ENCODE assay signal across 14 mouse cellular contexts in the genomic region with DNA sequence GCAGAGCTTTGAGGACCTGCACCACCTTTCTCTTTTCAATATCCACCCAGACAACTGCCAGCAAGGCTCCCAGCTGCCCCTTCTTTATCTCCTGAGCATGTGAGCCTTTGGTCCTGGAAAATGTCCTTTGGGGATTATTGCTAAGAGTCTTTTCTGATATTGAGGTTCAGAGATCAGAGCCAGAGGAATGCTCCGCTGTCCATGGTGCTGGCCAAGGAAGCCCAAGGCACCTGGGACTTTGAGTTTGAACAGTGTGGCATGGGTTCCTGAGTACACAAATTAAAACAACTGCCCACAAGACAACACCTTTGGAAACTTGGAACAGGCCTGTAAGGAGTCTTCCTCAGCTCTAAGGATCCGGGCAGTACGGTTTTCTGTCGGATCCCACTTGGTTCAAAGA. TPM values are rescaled to one million over a fixed set of nuclear protein-coding genes. Genes with fewer than 3 reads are reported as not detected.
DNase-seq lines count a peak whose midpoint lies in the region; ATAC-seq and TF ChIP-seq lines count a peak whose summit lies in the region.
"Had no signal": no experiment of that assay in that cellular context is flagged by ENCODE, and none has a peak within 500 bp of the region (broad histone marks: within the 10 kb centered on the region; RNA-seq: fewer than 3 reads in every experiment).

No protein-coding gene starts in this region.

- no peaks in the 10 kb centered on the region for H3K9me3 ChIP-seq in embryonic facial prominence, embryonic 10.5 days
- H3K9me3 ChIP-seq in midbrain, embryonic 16.5 days (replicated peaks; ENCODE audit: control insufficient read depth, low read length, poor library complexity, severe bottlenecking): no peaks in the 10 kb centered on the region
- H3K9me3 ChIP-seq: lung, embryonic 15.5 days; stomach, embryonic 15.5 days had no signal

- 69% methylated on average over 4 of the region's 4 CpGs for WGBS in kidney, adult 2 months
- 73% methylated on average over 4 of the region's 4 CpGs for WGBS in thymus, adult 2 months
- WGBS in embryonic facial prominence, embryonic 10.5 days: 68% methylated on average over 4 of the region's 4 CpGs
- 69% methylated on average over 4 of the region's 4 CpGs for WGBS in midbrain, embryonic 16.5 days

- no peak for ATAC-seq in midbrain, embryonic 16.5 days

- no peak overlapping the region for H3K4me3 ChIP-seq in kidney, adult 2 months (ENCODE audit: insufficient read depth, low read depth, low read length)
- H3K4me3 ChIP-seq in thymus, adult 2 months (ENCODE audit: control insufficient read depth, insufficient read depth, low read length): no peak overlapping the region
- no peak overlapping the region for H3K4me3 ChIP-seq in embryonic facial prominence, embryonic 10.5 days
- no peak overlapping the region for H3K4me3 ChIP-seq in midbrain, embryonic 16.5 days (ENCODE audit: low read depth, low read length)
- H3K4me3 ChIP-seq: erythroblast, embryonic 14.5 days; gastrocnemius, adult 2 months; lung, embryonic 15.5 days; stomach, embryonic 15.5 days had no signal

- H3K9ac ChIP-seq in midbrain, embryonic 16.5 days (ENCODE audit: low read depth, low read length): no peak overlapping the region
- H3K9ac ChIP-seq: lung, embryonic 15.5 days; stomach, embryonic 15.5 days had no signal

- TF ChIP-seq POLR2A in kidney, adult 2 months (IDR thresholded peaks at IDR 0.05; ENCODE audit: low read depth, low read length): no peak
- no peak for TF ChIP-seq POLR2A in thymus, adult 2 months (IDR thresholded peaks at IDR 0.05; ENCODE audit: control insufficient read depth, extremely low read depth, insufficient read depth, low read length, poor library complexity)

- H3K4me1 ChIP-seq in kidney, adult 2 months (ENCODE audit: control insufficient read depth, insufficient read depth, low read length): no peaks in the 10 kb centered on the region
- no peaks in the 10 kb centered on the region for H3K4me1 ChIP-seq in thymus, adult 2 months (replicated peaks; ENCODE audit: control insufficient read depth, insufficient read depth, low read length)
- no peaks in the 10 kb centered on the region for H3K4me1 ChIP-seq in embryonic facial prominence, embryonic 10.5 days
- H3K4me1 ChIP-seq in midbrain, embryonic 16.5 days (ENCODE audit: control insufficient read depth, insufficient read depth, low read length): 0 out of 2 replicates have a peak, but pooled peaks cover under 1% of the 10 kb centered on the region
- H3K4me1 ChIP-seq: lung, embryonic 15.5 days; stomach, embryonic 15.5 days had no signal

- peak; percentile 2 for DNase-seq in kidney, adult 2 months
- DNase-seq in kidney, adult 18-20 months: no peak
- DNase-seq in thymus, postnatal 4 days: peak; percentile 10
- no peak for DNase-seq in thymus, adult 2 months
- peak; percentile 62 for DNase-seq in embryonic facial prominence, embryonic 10.5 days (ENCODE audit: low spot score)
- DNase-seq in yolk sac, embryonic 10.5 days (ENCODE audit: low spot score): peak; percentile 12
- DNase-seq: cerebellum, adult 18-20 months; gastrocnemius, adult 2 months; right cerebral cortex, postnatal 25 days had no signal

- no peak overlapping the region for H3K4me2 ChIP-seq in midbrain, embryonic 16.5 days (ENCODE audit: low read length)
- H3K4me2 ChIP-seq: lung, embryonic 15.5 days; stomach, embryonic 15.5 days had no signal

- TF ChIP-seq CTCF in kidney, adult 2 months (conservative IDR thresholded peaks at IDR 0.05; ENCODE audit: insufficient read depth, insufficient read length, low read depth, low read length): no peak
- no peak for TF ChIP-seq CTCF in thymus, adult 2 months (IDR thresholded peaks at IDR 0.05; ENCODE audit: borderline replicate concordance, control insufficient read depth, extremely low read depth, insufficient read depth, low read length, poor library complexity)

- no peaks in the 10 kb centered on the region for H3K27me3 ChIP-seq in kidney, adult 2 months (replicated peaks; ENCODE audit: control insufficient read depth, insufficient read depth, low read length)
- H3K27me3 ChIP-seq in thymus, adult 2 months (ENCODE audit: control insufficient read depth, insufficient read depth, low read length): no peaks in the 10 kb centered on the region
- no peaks in the 10 kb centered on the region for H3K27me3 ChIP-seq in embryonic facial prominence, embryonic 10.5 days (replicated peaks; ENCODE audit: low read depth, poor library complexity, severe bottlenecking)
- no peaks in the 10 kb centered on the region for H3K27me3 ChIP-seq in midbrain, embryonic 16.5 days (ENCODE audit: control insufficient read depth, insufficient read depth, low read depth, low read length)
- H3K27me3 ChIP-seq: lung, embryonic 15.5 days; stomach, embryonic 15.5 days had no signal

- H3K36me3 ChIP-seq in kidney, adult 2 months (ENCODE audit: control insufficient read depth, insufficient read depth, low read length): no peaks in the 10 kb centered on the region
- no peaks in the 10 kb centered on the region for H3K36me3 ChIP-seq in thymus, adult 2 months (ENCODE audit: control insufficient read depth, insufficient read depth, low read length)
- H3K36me3 ChIP-seq in embryonic facial prominence, embryonic 10.5 days (replicated peaks): no peaks in the 10 kb centered on the region
- no peaks in the 10 kb centered on the region for H3K36me3 ChIP-seq in midbrain, embryonic 16.5 days (ENCODE audit: control insufficient read depth, insufficient read depth, low read length)
- H3K36me3 ChIP-seq: lung, embryonic 15.5 days; stomach, embryonic 15.5 days had no signal

- H3K27ac ChIP-seq in kidney, adult 2 months (ENCODE audit: insufficient read depth, low read depth, low read length): no peak overlapping the region
- H3K27ac ChIP-seq in thymus, adult 2 months (ENCODE audit: control insufficient read depth, insufficient read depth, low read length): no peak overlapping the region
- no peak overlapping the region for H3K27ac ChIP-seq in embryonic facial prominence, embryonic 10.5 days (replicated peaks)
- no peak overlapping the region for H3K27ac ChIP-seq in midbrain, embryonic 16.5 days (ENCODE audit: low read length)
- H3K27ac ChIP-seq: gastrocnemius, adult 2 months; lung, embryonic 15.5 days; stomach, embryonic 15.5 days had no signal

RNA-seq across cellular contexts. Expression of a gene that starts 52.6 kb away (rescaled TPM):
- not detected in 2 replicates for polyA plus RNA-seq in kidney, adult 2 months (2012; rRNA removed)
- polyA plus RNA-seq in thymus, adult 2 months (2012; rRNA removed): 0.07 and 0.09 TPM in 2 replicates
- polyA plus RNA-seq in embryonic facial prominence, embryonic 10.5 days (2016; fragmentation: Nextera tagmentation; extraction: Ambion mirVana): not detected in 2 replicates
- not detected in 2 replicates for polyA plus RNA-seq in midbrain, embryonic 16.5 days (2015; fragmentation: Nextera tagmentation; extraction: Ambion mirVana)
- polyA plus RNA-seq: erythroblast, embryonic 14.5 days; heart, embryonic 16.5 days; lung, embryonic 15.5 days had no signal

Comparison
In these comparisons a context has a peak if more than half of its experiments do, and no peak if none do; other contexts are left out.
1. DNase-seq: peak in kidney, adult 2 months (single experiment), thymus, postnatal 4 days (single experiment), embryonic facial prominence, embryonic 10.5 days (single experiment) and yolk sac, embryonic 10.5 days (single experiment); none in kidney, adult 18-20 months (single experiment) and thymus, adult 2 months (single experiment).